Comparison of ENCODE assay signal across 15 mouse cellular contexts in the genomic region with DNA sequence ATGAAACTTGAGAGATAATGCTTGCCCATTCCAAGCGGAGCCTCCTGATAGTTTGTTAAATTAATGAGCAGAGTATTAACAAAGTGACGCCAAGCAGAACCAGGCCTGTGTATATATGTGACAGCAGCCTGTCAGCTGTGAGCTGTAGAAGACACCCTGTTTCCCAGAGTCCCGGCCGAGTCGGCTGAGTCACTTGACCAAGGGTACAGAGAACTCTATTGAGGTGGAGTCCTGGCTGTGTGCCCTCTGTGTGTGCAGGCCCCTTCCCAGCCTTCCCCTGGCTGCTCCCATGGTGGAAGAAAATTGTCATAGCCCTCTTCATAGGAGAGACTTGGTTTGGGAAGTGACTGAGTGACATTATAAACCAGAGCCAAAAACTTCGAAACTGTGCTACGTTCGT.
DNase-seq lines count a peak whose midpoint lies in the region; ATAC-seq and TF ChIP-seq lines count a peak whose summit lies in the region.
"Had no signal": no experiment of that assay in that cellular context is flagged by ENCODE, and none has a peak within 500 bp of the region (broad histone marks: within the 10 kb centered on the region; RNA-seq: fewer than 3 reads in every experiment).

No protein-coding gene starts in this region.

- WGBS in hindbrain, embryonic 13.5 days = 56% methylated on average over 8 of the region's 8 CpGs
- 87% methylated on average over 8 of the region's 8 CpGs for WGBS in hindbrain, embryonic 11.5 days
- WGBS in midbrain, postnatal 0 days = 64% methylated on average over 8 of the region's 8 CpGs
- WGBS in midbrain, embryonic 11.5 days = 88% methylated on average over 8 of the region's 8 CpGs

- ATAC-seq in hindbrain, embryonic 13.5 days (ENCODE audit: low FRiP score) = peak; percentile 37; the same call in 1 of the 2 replicates
- ATAC-seq in hindbrain, embryonic 11.5 days (ENCODE audit: low FRiP score) = no peak
- ATAC-seq in midbrain, postnatal 0 days (ENCODE audit: low FRiP score) = no peak
- no peak for ATAC-seq in midbrain, embryonic 11.5 days (ENCODE audit: low FRiP score)
- ATAC-seq in monocyte, adult 5-6 weeks (replicated peaks; ENCODE audit: insufficient number of reproducible peaks, low FRiP score, low TSS enrichment, poor library complexity, severe bottlenecking) = no peak
- ATAC-seq: forebrain, postnatal 0 days; Patski had no signal

- H3K4me2 ChIP-seq in hindbrain, embryonic 13.5 days = no peak overlapping the region
- H3K4me2 ChIP-seq in hindbrain, embryonic 11.5 days (replicated peaks; ENCODE audit: low read depth, low read length) = no peak overlapping the region
- H3K4me2 ChIP-seq in midbrain, postnatal 0 days (ENCODE audit: low read depth, low read length, poor library complexity, severe bottlenecking) = no peak overlapping the region
- no peak overlapping the region for H3K4me2 ChIP-seq in midbrain, embryonic 11.5 days
- H3K4me2 ChIP-seq: liver, embryonic 13.5 days had no signal

- H3K27me3 ChIP-seq in hindbrain, embryonic 13.5 days = no peaks in the 10 kb centered on the region
- H3K27me3 ChIP-seq in hindbrain, embryonic 11.5 days (ENCODE audit: control insufficient read depth, insufficient read depth, low read length) = no peaks in the 10 kb centered on the region
- H3K27me3 ChIP-seq in midbrain, postnatal 0 days (ENCODE audit: insufficient read depth, low read length) = no peaks in the 10 kb centered on the region
- H3K27me3 ChIP-seq in midbrain, embryonic 11.5 days (ENCODE audit: control insufficient read depth, insufficient read depth, low read length) = no peaks in the 10 kb centered on the region
- H3K27me3 ChIP-seq: CH12.LX; liver, embryonic 13.5 days; Patski had no signal

- H3K4me1 ChIP-seq in hindbrain, embryonic 13.5 days (replicated peaks) = peaks cover 62% of the 10 kb centered on the region
- H3K4me1 ChIP-seq in hindbrain, embryonic 11.5 days (replicated peaks; ENCODE audit: control insufficient read depth, insufficient read depth, low read length) = no peaks in the 10 kb centered on the region; the same call in 1 of the 2 replicates
- H3K4me1 ChIP-seq in midbrain, postnatal 0 days (ENCODE audit: insufficient read depth, low read length) = peaks cover 9% of the 10 kb centered on the region; the same call in 1 of the 2 replicates
- 0 out of 2 replicates have a peak, but pooled peaks cover 2% of the 10 kb centered on the region for H3K4me1 ChIP-seq in midbrain, embryonic 11.5 days (ENCODE audit: control insufficient read depth, insufficient read depth, low read length)

- no peaks in the 10 kb centered on the region for H3K9me3 ChIP-seq in hindbrain, embryonic 13.5 days
- H3K9me3 ChIP-seq in hindbrain, embryonic 11.5 days (ENCODE audit: control insufficient read depth, low read length) = no peaks in the 10 kb centered on the region
- H3K9me3 ChIP-seq in midbrain, postnatal 0 days (ENCODE audit: low read length) = no peaks in the 10 kb centered on the region
- no peaks in the 10 kb centered on the region for H3K9me3 ChIP-seq in midbrain, embryonic 11.5 days (ENCODE audit: control insufficient read depth, low read length)
- H3K9me3 ChIP-seq: heart, embryonic 10.5 days; liver, embryonic 13.5 days had no signal

- TF ChIP-seq CTCF in midbrain, postnatal 0 days (IDR thresholded peaks at IDR 0.05) = no peak

- no peak overlapping the region for H3K4me3 ChIP-seq in hindbrain, embryonic 13.5 days
- no peak overlapping the region for H3K4me3 ChIP-seq in hindbrain, embryonic 11.5 days (ENCODE audit: low read depth, low read length)
- H3K4me3 ChIP-seq in midbrain, postnatal 0 days (ENCODE audit: low read depth, low read length) = no peak overlapping the region
- no peak overlapping the region for H3K4me3 ChIP-seq in midbrain, embryonic 11.5 days (ENCODE audit: low read depth, low read length)
- H3K4me3 ChIP-seq: heart, embryonic 10.5 days; liver, embryonic 13.5 days had no signal

- no peak overlapping the region for H3K9ac ChIP-seq in hindbrain, embryonic 13.5 days
- H3K9ac ChIP-seq in hindbrain, embryonic 11.5 days (ENCODE audit: low read depth, low read length) = no peak overlapping the region
- H3K9ac ChIP-seq in midbrain, postnatal 0 days (replicated peaks; ENCODE audit: low read length, poor library complexity, severe bottlenecking) = no peak overlapping the region
- H3K9ac ChIP-seq in midbrain, embryonic 11.5 days (ENCODE audit: low read length) = no peak overlapping the region
- H3K9ac ChIP-seq: forebrain, postnatal 0 days; liver, embryonic 13.5 days had no signal

- H3K27ac ChIP-seq in hindbrain, embryonic 13.5 days = 0 out of 2 replicates have a peak overlapping the region, but pooled peaks have one; percentile 3
- no peak overlapping the region for H3K27ac ChIP-seq in hindbrain, embryonic 11.5 days (ENCODE audit: low read depth, low read length)
- no peak overlapping the region for H3K27ac ChIP-seq in midbrain, postnatal 0 days (ENCODE audit: low read depth, low read length)
- H3K27ac ChIP-seq in midbrain, embryonic 11.5 days (ENCODE audit: low read depth, low read length) = no peak overlapping the region
- H3K27ac ChIP-seq: heart, embryonic 10.5 days; liver, embryonic 13.5 days had no signal

- no peaks in the 10 kb centered on the region for H3K36me3 ChIP-seq in hindbrain, embryonic 13.5 days
- no peaks in the 10 kb centered on the region for H3K36me3 ChIP-seq in hindbrain, embryonic 11.5 days (ENCODE audit: control insufficient read depth, insufficient read depth, low read length)
- no peaks in the 10 kb centered on the region for H3K36me3 ChIP-seq in midbrain, postnatal 0 days (ENCODE audit: insufficient read depth, low read length)
- H3K36me3 ChIP-seq in midbrain, embryonic 11.5 days (ENCODE audit: control insufficient read depth, insufficient read depth, low read length) = no peaks in the 10 kb centered on the region
- H3K36me3 ChIP-seq: heart, embryonic 10.5 days; liver, embryonic 13.5 days had no signal

- peak; percentile 15 for DNase-seq in adrenal gland, adult 2 months
- DNase-seq in adrenal gland, adult 8-10 months = no peak
- no peak for DNase-seq in hindbrain, embryonic 11.5 days (ENCODE audit: low spot score)
- DNase-seq in midbrain, postnatal 0 days (ENCODE audit: low spot score) = peak; percentile 56
- DNase-seq in midbrain, embryonic 11.5 days (ENCODE audit: low spot score, missing footprints) = no peak
- peak; percentile 36 for DNase-seq in lung, postnatal 14 days
- DNase-seq: forebrain, postnatal 0 days; gastrocnemius, postnatal 14 days; kidney, adult 9 months; liver, embryonic 13.5 days had no signal

Comparison
In these comparisons a context has a peak if more than half of its experiments do, and no peak if none do; other contexts are left out.
1. DNase-seq: peak in adrenal gland, adult 2 months (single experiment), midbrain, postnatal 0 days (single experiment) and lung, postnatal 14 days (single experiment); none in adrenal gland, adult 8-10 months (single experiment), hindbrain, embryonic 11.5 days (single experiment) and midbrain, embryonic 11.5 days (single experiment).